Mouse (Mus musculus): Measurements from ENCODE around the gene C87436.
A peak's percentile ranks its signal among the peaks of the same experiment; 100 is the strongest.

The C87436 gene

DNA sequence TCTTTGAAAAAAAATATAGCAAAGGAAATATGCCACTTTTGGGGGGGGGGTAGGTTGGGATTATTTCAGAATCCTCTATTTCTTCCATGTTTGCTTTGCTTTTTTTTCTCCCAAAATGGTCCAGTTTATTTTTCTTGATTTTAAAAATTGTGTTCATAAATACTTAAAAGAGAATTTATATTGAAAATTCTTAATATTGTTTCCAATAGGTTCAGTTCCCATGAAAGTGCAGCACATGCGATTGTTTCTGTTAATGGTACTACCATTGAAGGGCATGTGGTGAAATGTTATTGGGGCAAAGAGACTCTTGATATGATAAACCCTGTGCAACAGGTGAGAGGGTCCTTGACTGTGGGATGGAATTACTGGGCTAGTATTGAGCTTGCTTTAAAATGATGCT is 11.8 kb upstream of the C87436 start, which contains the start of gene Gm44790:
TSS of gene Gm44790 (plus strand) at position 301 of the 400 bp plus-strand sequence.
- no peak for DNase-seq (ENCODE audit: low spot score)

DNA sequence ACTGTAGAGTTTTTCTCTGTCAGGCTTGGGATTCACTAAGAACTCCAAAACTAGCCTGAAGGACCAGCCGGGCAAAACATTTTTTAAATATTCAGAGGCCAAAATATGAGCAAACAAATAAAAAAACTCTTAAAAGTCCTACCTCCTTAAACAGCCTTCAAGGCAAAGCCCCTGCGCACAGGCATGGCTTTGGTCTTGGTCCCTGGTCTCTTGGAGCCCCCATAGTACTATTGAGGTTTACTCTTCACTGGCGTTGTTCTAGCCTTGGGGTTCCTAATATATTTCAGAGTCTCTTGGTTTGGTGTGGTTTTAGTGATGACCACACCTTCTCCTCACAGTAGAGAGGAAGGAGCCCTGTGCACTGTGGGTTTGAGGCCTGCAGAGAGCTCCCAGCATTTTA is 6.6 kb upstream of the C87436 start:
- DNase-seq (ENCODE audit: low spot score) = no peak

DNA sequence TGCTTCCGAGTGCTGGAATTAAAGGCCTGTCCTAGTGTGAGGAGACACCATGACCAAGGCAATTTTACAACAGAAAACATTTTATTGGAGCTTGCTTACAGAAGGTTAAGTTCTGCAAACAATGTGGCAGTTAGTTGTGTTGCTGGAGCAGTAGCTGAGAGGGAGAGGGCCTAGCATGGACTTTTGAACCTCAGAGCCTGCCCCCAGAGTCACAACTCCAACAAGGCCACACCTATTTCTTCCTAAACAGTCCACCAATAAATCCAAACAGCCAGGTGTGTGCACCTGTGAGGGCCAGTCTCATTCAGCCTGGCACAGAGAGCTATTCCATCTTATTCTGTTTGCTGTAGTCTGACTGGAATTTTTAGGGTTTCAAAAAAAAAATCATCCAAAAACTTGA is 4.5 kb upstream of the C87436 start:
- no peak for DNase-seq (ENCODE audit: low spot score)

DNA sequence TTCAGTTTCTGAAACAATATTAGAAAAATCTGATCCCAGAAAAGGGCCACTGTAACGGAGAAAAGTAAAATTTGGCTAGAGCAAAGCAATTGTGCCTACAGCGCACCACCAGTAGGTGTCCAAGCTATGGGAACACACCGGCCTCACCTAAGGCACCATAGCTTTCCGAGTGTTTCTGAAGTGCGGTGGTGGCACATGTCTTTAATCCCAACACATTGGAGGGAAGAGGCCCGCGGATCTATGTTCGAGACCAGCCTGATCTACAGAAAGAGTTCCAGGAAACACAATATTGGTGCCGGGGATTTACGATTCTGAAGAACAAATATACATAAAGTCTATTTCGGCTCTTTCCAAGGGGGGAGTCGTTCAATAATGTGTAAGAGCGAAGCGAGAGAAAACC is 463 bp upstream of the C87436 start:
- DNase-seq (ENCODE audit: low spot score) = peak; percentile 17

DNA sequence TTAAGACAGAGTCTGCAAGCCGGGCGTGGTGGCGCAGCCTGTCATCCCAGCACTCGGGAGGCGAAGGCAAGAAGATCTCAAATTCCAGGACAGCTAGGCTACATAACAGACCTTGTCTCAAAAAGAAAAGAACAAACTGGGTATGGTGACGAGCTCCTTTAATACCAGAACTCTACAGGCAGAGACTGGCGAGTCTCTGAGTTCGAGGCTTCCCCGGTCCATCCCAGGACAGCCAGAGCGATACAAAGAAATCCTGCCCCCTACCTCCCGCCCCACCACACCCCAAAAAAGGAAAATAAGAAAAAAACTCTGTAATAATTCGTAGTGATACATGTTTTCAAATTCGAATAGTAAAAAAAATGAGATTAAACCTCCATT is 934 bp downstream of the C87436 start:
- no peak for DNase-seq (ENCODE audit: low spot score)

DNA sequence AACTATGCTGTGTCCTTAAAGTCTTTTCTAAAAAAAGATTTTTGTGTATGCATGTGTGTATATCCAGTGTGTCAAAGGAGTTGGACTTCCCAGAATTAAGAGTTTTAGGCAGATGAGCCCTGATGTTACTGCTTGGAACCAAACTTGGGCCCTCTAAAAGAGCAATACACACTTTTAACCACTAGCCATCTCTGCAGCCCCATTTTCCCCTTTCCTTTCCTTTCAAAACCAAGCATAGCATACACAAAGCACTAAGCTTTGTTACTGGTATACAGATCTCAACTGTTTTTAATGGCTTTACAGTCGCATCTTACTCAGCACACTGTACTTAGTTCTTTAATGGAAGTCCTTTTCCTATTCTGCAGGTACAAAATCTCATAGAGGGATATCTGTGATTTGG is 1.4 kb downstream of the C87436 start:
- DNase-seq (ENCODE audit: low spot score) = no peak

DNA sequence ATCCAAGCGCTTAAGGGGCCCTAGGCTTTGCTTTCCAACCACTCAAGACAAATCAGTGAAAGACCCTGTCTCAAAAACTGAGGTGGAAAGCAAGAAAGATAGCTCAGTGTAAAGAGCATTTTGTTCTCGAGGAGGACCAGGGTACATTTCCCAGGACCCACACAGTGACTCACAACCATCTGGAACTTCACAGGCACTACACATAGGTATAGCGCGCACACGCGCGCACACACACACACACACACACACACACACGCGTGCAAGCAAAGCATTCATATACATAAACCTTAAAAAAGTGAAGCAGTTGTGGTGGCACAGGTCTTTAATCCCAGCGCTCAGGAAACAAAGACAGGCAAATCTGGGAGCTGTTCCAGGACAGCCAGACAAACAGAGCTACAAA is 3.4 kb downstream of the C87436 start:
- DNase-seq (ENCODE audit: low spot score) = no peak

DNA sequence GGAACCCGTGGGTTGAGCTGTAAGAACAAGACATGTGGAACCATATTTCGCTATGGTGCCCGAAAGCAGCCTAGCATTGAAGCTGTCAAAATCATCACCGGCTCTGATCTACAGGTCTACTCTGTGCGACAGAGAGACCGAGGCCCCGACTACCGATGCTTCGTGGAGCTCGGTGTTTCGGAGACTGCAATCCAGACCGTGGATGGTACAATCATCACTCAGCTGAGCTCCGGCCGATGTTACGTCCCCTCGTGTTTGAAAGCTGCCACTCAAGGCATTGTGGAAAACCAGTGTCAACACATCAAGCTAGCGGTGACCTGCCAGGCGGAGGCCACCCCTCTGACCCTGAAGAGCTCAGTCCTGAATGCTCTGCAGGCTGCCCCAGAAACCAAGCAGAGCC is 7.4 kb downstream of the C87436 start:
- DNase-seq (ENCODE audit: low spot score) = no peak

DNA sequence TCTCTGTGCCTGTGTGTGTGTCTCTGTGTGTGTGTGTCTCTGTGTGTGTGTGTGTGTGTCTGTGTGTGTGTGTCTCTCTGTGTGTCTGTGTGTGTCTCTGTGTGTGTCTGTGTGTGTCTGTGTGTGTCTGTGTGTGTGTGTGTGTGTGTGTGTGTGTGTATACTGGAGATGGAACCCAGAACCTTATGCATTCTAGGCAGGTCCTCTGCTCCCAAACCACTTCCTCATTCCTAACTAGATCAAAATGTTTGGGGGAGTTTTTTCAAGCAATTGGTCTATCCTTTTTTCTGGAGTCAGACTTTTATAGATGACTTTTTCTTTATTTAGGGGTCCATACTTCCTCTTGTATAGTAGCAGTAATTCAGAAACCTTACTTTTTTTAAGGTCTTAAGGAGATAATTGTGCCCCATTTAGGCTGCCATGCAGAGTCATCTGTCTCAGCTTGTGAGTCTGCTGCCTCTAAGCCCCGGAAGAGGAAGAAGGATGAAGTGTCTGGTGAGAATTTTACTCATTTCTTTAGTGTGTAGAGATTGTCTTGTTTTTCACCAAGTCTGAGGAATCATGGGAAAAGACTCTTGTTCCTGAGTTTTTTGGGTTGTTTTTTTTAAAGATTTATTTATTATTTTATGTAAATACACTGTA is 8.9 kb downstream of the C87436 start:
- no peak for DNase-seq (ENCODE audit: low spot score)

DNA sequence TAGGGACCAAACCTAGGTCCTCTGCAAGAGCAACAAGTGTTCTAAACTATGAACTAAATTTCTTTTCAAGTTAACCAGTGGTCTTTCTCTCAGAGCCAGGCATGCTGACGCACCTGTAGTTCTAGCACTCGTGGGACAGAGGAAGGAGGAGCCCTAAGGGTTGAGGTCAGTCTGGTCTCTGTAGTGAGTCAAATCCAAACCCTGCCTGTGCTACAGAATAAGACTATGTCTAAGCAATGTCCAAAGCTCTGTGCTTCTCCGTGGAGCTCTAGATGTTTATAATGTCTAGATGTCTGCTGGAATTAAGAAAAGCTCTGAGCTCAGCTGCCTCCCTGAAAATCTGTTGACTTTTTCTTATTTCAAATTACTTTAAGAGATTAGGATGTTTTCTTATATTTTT is 18.6 kb downstream of the C87436 start:
- no peak for DNase-seq (ENCODE audit: low spot score)

DNA sequence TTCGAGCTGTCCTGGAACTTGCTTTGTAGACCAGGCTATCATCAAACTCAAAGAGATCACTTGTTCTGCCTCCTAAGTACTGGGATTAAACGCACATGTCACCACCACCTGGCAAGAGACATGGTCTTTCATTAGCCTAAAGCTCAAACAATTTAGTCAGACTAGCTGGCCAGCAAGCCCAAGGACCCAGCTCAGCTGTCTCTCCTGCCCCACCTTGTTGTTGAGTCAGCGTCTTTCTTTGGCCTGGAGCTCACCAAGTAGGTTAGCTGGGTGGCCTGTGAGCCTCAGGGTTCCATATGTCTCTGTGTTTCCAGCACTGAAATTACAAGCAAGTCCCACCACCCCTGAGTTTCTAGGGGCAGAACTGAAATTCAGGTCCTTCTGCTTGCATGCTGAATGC is 24.9 kb downstream of the C87436 start:
- DNase-seq (ENCODE audit: low spot score) = no peak

DNA sequence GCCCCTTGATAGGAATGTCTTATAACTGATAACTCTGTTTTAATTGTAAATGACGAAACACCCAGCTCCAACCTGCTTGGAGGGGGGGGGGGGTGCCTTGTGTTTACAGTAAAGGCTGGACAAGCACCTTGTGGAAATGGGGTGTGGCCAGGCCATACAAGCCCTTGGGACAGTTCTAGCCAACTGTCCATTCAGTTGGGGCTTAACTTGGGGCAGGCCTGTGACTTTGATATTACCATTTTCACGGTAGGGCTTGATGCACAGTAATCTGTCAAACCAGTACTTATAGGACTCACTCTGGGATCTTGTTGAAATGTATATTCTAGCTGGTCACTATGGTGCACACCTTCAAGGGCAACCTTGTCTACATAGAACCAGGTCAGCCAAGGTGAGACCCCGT is 33.1 kb downstream of the C87436 start:
- no peak for DNase-seq (ENCODE audit: low spot score)

DNA sequence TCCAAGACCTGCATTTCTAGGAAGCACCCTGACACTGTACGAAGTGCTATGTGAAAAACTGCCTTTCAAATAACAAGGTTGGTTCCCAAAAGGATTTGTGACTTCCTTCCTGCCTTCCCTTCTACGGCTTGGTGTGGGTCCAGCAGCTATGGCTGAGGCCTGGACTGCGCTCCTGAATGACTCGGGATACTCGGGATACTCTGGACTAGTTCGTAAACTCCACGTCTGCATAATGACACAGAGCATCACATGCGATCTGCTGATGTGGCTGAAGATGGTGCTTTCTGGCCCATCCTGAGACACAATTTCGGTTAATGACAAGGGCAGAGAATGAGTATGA is 33.6 kb downstream of the C87436 start:
- no peak for DNase-seq (ENCODE audit: low spot score)

DNA sequence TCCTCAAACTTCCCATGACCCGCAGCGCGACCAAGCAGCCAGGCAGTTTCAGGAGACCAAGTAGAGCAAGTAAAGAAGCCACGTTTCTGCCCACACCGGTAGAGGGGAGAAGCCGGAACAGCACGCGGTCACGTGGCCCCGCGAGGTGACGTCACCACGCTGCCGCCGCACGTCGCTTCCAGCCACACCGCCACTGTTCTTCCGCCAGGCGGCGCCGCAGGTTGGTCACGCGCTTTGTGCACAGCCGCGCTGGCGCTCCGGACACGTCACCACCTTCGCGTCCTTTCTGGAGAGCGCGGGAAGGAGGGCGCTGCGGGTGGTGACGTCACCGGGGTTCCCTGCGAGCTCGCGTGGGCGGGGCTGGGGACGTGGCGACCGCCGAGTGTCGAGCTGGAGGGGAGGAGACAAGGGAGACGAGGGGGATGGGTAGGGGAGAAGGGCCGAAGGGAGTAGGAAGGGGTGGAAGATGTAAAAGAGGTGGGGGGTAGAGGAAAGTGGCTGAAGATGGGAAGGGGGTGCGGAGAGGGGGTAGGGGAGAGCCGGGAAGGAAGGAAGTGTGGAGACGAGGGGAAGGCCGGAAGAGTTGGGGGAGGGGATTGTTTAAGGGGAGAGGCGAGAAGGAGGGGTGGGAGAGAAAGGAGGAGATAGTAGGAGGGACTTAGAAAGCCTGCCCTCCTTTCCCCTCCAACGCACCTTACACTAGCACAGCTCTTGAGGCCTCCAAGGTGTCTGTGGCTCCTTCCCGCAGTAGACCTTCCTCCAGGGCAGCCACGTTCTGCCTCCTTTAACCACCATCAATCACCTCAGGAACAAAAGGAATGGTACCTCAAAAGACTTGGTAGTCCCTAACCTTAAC is 34.2 kb downstream of the C87436 start:
- DNase-seq (ENCODE audit: low spot score) = peak; percentile 100

DNA sequence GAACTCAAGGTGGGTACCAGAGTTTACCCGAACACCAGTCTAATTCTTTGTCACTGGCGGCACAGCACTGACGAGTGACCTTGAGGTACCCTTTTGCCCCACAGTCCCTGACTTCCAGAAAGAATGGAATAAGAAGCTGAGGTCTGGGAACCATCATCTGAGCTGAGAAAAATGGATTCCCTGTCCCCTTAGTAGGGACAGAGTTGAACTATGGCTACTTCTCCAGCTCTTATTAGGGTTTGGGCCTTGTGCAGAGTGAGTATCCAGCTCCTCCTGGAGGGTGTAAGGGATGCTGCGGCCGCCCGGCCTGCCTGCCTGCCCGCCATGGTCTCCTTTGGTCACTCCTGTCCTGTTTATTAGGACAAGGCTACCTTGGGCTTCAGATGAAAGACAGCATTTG is 34.9 kb downstream of the C87436 start:
- no peak for DNase-seq (ENCODE audit: low spot score)

DNA sequence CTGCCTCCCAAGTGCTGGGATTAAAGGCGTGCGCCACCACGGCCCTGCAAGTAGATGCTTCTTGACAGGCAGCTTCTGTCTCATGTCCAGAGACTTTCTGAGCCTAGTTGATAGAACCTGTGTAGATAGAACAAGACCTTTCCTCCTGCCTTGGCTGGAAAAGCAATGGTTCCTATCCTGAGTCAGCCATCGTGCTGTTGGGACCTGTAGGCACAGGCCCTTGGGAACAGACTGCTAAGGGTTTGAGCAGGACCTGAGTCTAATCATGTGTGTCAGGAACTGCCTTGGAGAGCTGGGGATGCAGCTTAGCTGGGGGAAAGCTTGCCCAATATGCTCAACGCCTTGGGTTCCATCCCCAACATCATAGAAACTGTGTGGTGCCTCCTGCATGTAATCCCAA is 35.9 kb downstream of the C87436 start:
- no peak for DNase-seq (ENCODE audit: low spot score)

DNA sequence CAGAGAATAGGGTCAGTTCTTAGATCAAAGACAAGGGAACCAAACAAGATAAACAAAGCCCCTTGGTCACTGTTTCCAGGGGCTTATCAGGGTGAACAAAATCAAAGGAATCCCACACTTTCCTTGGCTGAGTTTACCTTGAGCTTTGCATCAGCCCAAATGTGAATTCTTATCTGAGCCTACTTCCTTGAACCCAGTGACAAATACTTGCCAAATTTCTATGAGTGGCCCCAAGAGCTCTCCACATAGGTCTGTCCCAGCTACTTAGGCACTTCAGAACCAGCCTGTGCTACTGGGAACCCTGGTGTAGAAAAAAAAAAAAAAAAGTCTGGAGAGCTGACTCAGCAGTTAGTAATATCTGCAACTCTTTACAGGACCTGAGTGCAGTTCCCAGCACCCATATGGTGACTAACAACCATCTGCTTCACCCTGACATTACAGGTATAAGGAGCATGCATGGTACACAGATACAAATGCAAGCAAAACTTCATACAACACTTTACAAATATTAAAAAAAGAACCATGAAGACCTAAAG is 36.5 kb downstream of the C87436 start:
- no peak for DNase-seq (ENCODE audit: low spot score)

DNA sequence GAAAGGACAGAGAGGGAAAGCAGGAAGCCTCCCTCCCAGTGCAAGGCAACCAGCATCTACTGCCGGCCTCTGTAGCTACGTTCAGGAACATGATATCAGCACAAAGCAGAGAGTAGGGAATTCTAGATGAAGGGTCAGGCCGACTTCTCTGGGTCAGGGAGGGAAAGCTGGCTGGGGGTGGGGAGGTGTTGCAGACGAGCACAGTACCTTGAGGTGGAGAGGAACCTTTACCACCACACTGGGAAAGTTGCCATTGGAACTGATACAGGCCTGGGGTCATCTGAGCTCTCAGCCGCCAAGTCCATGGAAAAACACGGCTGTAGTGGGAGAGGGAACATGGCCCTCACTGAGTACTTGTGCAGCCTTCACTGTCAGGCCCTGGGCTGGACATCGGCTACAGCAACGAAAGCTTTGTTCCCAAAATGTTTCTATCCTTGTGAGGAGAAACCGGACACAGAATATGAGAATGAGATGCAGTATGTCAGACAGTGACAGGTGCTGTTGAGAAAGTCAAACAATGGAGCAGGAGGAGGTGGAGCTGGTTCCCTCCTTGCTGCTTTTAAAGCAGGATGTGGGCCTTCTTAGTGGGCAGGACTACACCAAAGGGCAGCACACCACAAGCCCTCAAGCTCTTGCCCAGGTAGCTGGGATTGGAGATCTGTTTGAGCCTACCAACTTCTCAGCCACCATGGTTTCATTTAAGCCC is 37.4 kb downstream of the C87436 start:
- DNase-seq (ENCODE audit: low spot score) = no peak

DNA sequence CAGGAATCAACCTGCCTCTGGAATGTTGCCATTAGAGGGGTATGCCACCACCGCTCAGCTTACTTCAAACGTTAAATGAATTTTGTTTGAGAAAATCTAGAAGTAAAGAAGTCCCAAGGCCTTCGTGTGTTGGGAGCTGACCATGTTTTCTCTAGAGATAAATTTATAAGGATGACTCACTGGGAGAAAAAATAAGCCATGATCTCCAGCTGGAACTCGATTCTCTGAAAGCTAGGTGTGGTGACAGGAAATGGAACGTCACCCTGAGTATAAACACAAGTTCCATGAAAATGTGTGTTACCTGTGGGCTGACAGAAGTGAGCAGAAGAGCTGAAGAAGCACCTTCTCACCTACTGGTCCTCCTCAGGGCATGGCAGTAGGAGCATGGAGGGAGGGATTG is 38.8 kb downstream of the C87436 start:
- DNase-seq (ENCODE audit: low spot score) = no peak

DNA sequence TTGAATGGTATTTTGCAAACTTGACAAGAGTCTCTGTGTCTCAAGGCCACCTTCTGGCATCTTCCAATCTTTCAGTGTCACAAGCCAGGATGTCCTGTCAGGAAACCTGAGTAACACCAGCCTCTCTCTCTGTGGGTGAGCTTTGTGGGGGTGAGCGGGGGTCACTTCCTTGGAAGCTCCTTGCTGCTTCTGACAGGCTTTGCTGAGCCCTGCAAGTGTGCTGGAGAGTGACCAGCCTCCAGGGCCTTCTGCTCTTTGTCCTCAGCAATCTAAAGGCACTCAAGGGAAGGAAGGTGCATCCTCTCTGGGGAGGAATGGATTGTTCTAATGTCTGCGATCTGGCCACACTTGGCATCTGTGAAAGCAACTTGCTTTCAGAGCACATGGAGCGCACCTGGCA is 41.1 kb downstream of the C87436 start:
- DNase-seq (ENCODE audit: low spot score) = no peak

DNA sequence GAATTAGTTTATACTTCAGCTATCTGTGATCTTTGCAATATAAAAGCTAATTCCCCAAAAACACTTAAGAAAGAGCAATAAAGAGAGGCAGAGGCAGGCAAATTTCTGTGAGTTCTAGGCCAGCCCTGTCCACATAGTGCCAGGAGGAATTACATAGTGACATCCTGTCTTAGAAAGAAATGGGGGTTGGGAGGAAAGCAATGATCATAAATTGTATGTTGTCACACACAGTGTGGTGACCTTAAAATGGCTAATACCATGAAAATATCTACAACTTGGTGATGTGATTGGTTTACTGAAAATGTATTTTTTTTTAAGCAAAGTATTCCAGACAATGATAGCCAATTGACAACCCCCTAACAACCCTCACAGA is 41.6 kb downstream of the C87436 start:
- DNase-seq (ENCODE audit: low spot score) = no peak

DNA sequence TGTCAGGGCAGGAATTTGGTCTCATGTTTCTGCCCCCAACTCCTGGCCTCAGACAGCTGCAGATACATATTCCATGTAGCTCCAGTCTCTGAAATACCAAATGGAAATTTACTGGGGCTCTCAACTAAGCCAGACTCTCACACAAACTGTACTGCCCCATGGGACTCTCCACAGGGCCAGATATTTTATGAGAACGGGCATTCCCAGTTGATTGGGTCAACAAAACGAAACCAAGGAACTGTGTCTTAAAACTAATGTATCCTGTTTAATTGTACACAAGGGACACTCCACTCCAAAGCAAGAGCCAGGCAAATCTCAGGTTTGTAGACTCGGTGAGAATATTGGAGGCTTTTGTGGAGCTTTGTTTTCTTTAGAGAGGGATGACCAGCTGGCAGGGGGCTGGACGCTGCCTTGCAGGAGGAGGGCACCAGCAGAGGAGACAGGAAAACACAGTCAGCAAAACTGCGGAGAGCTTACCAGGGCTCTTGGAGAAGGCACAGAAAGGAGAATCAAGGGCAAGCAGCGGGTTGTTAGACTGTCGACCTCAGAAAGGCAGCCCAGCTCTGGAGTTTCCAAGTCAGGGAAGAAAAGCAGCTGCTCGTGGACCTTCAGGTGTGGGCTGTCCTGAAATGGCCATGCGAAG is 42.1 kb downstream of the C87436 start:
- no peak for DNase-seq (ENCODE audit: low spot score)

DNA sequence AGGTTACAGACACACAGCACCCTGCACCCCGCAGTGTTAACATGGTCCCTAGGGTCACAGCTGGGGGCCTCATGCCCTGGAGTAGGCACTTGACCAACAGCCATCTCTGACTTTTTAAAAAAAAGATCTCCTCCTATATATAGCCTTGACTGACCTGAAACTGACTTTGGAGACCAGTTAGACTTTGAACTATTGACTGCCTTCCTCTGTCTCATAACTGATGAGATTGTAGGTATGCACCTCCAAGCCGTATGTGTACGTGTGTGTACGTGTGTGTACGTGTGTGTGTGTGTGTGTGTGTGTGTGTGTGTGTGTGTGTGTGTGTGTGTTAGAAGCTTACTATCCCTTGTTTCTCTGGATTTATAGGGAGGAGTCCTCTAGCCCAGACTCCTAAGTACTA is 43.7 kb downstream of the C87436 start:
- DNase-seq (ENCODE audit: low spot score) = no peak
